Mouse (Mus musculus) neural tube, embryonic 14.5 days (tissue): ENCODE data around the gene Grm2. TPM values are rescaled to one million over a fixed set of nuclear protein-coding genes. Genes with fewer than 3 reads are reported as not detected.
"Not testable (repeated sequence)": the region's sequence is repeated elsewhere in the genome, so short reads cannot be mapped to it uniquely, and the experiment has no call there.

Experiments used
- ATAC-seq: fragments of 200-750 bp; cut with Nextera tagmentation; 2 replicates; pipeline ENCODE4 v1.8.0; 2017; ENCODE audit warnings: low read depth, mild to moderate bottlenecking, moderate TSS enrichment, moderate library complexity
- H3K27ac ChIP-seq: fragments of 300-500 bp; sonication (generic); 2 replicates; pipeline ENCODE4 v1.5.1; 2014; ENCODE audit warnings: low read depth, mild to moderate bottlenecking, control low read depth, low read length, moderate library complexity, mixed read lengths
- H3K27me3 ChIP-seq: fragments of 300-500 bp; sonication (generic); 2 replicates; pipeline ENCODE4 v1.6.1; 2014; ENCODE audit warnings: low read length; ENCODE audit not compliant: control insufficient read depth, insufficient read depth
- H3K36me3 ChIP-seq: fragments of 300-500 bp; sonication (generic); 2 replicates; pipeline ENCODE4 v1.6.1; 2014; ENCODE audit warnings: low read length, mixed read lengths; ENCODE audit not compliant: control insufficient read depth, insufficient read depth
- H3K4me1 ChIP-seq: fragments of 300-500 bp; sonication (generic); 2 replicates; pipeline ENCODE4 v1.6.1; 2014; ENCODE audit warnings: low read length; ENCODE audit not compliant: control insufficient read depth, insufficient read depth
- H3K4me2 ChIP-seq: fragments of 300-500 bp; sonication (generic); 2 replicates; pipeline ENCODE4 v1.6.1; 2014; ENCODE audit warnings: mild to moderate bottlenecking, low read depth, low read length, control low read depth
- H3K4me3 ChIP-seq: fragments of 300-500 bp; sonication (generic); 2 replicates; pipeline ENCODE4 v1.5.1; 2014; ENCODE audit warnings: low read depth, low read length, control low read depth, mixed read lengths
- H3K9ac ChIP-seq: fragments of 300-500 bp; sonication (generic); replicated peaks from 2 replicates; pipeline ENCODE4 v1.6.1; 2014; ENCODE audit warnings: low read depth, mild to moderate bottlenecking, control low read depth, low read length, mixed read lengths
- H3K9me3 ChIP-seq: fragments of 300-500 bp; sonication (generic); 2 replicates; pipeline ENCODE4 v1.6.1; 2016; ENCODE audit warnings: low read length; ENCODE audit not compliant: control insufficient read depth
- WGBS: fragments of 180-500 bp; shearing (Covaris S2); extraction: QIAGEN DNeasy Blood & Tissue Kit; methylation state at CpG from one replicate; pipeline ENCODE4 v1.1.7; 2014; 5-methylcytosine and 5-hydroxymethylcytosine counted together
- polyA plus RNA-seq: library from polyadenylated mRNA; unstranded; fragments of >200 nt; fragmentation: Nextera tagmentation; extraction: Ambion mirVana; gene quantifications from 2 replicates; pipeline ENCODE4 v1.2.1, GENCODE M21; 2014

The Grm2 gene
- polyA plus RNA-seq, 1 experiment from 2014 or later: 7.5 TPM

DNA sequence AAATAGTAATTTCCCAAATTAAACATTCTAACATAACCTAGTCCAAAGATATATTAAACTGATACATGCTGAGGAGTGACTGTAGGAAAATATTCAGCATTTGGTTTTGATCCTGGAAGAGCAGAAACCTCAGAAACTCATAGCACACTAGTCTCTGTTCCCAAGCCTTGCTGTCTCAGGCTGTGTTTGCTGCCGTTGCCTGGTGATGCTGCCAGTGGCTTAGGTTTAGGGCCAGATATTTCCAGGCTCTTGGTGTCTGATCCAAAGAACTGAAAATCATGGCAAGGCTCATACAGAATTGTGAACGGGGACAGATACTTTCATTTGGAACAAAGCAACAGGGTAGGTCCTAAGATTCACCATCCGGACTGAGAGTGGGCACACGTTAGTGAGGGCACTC lies 45.2 kb downstream of the Grm2 start:
- Histone ChIP-seq H3K27me3 (no peaks in the 10 kb centered on the region), H3K4me3 (no peak overlapping the region), H3K36me3 (no peaks in the 10 kb centered on the region), H3K4me2 (no peak overlapping the region), H3K27ac (no peak overlapping the region), H3K9me3 (no peaks in the 10 kb centered on the region), H3K4me1 (no peaks in the 10 kb centered on the region), H3K9ac (no peak overlapping the region)
- WGBS: 80% methylated on average over 4 of the region's 4 CpGs
- ATAC-seq: no peak

DNA sequence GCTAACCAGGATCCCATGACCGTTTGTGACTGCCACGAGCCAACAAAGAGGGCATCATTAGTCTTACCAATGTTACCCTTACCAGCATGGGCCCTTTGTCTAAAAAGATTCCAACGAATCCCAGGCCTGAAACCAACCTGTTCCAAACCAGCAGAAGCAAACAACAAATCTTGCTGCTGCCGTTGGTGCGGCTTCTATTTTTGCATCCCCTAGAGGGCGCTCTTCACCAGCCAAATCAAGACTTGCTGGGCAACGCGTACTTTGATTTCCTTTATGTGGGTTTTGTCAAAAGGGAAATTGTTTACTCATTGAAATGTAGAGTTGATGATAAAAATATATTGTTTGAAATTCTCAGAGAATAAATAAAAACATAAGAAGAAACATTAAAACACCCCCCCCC lies 55.3 kb downstream of the Grm2 start:
- H3K27me3 ChIP-seq: no peaks in the 10 kb centered on the region
- no peak overlapping the region for H3K27ac ChIP-seq
- H3K36me3 ChIP-seq: no peaks in the 10 kb centered on the region
- no peak overlapping the region for H3K4me3 ChIP-seq
- H3K9ac ChIP-seq: no peak overlapping the region
- 27% methylated on average over 8 of the region's 8 CpGs for WGBS
- ATAC-seq: no peak
- H3K4me1 ChIP-seq: no peaks in the 10 kb centered on the region
- no peaks in the 10 kb centered on the region for H3K9me3 ChIP-seq
- no peak overlapping the region for H3K4me2 ChIP-seq

DNA sequence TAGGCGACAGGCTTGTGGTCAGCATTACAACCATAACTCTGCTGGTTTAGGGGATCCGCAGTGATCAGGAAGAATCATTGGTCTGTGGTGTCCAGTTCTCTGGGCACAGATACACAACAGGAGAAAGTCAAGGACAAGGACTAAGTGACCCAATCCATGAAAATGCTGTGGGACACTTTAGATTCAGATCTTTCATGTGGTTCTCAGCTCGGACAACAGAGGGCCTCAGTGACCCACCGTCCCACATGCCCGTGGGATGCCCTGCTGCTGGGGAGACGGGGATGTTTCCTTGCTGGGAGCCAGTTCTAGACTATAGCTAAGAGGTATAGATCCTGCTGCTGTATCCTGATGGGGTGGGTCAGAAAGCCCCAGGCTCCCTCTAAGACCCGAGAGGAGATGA lies 57.4 kb downstream of the Grm2 start:
- no peak for ATAC-seq
- Histone ChIP-seq H3K4me3 (no peak overlapping the region), H3K4me2 (no peak overlapping the region)

GRCm38 (mm10) chr9:106595836-106596235 lies 60.0 kb downstream of the Grm2 start:
- no peaks in the 10 kb centered on the region for H3K27me3 ChIP-seq
- H3K9me3 ChIP-seq: no peaks in the 10 kb centered on the region
- no peak for ATAC-seq
- H3K4me2 ChIP-seq: no peak overlapping the region
- no peaks in the 10 kb centered on the region for H3K4me1 ChIP-seq
- whole genome bisulfite sequencing: 74% methylated on average over 7 of the region's 7 CpGs
- H3K27ac ChIP-seq: no peak overlapping the region
- no peaks in the 10 kb centered on the region for H3K36me3 ChIP-seq
- no peak overlapping the region for H3K4me3 ChIP-seq
- no peak overlapping the region for H3K9ac ChIP-seq

More for the DNA sequence above, 57.4 kb downstream of the Grm2 start:
- H3K9me3 ChIP-seq: no peaks in the 10 kb centered on the region
- H3K4me1 ChIP-seq: no peaks in the 10 kb centered on the region
- no peaks in the 10 kb centered on the region for H3K27me3 ChIP-seq
- 39% methylated on average over 7 of the region's 7 CpGs for WGBS
- no peak overlapping the region for H3K27ac ChIP-seq
- H3K36me3 ChIP-seq: no peaks in the 10 kb centered on the region
- H3K9ac ChIP-seq: no peak overlapping the region

DNA sequence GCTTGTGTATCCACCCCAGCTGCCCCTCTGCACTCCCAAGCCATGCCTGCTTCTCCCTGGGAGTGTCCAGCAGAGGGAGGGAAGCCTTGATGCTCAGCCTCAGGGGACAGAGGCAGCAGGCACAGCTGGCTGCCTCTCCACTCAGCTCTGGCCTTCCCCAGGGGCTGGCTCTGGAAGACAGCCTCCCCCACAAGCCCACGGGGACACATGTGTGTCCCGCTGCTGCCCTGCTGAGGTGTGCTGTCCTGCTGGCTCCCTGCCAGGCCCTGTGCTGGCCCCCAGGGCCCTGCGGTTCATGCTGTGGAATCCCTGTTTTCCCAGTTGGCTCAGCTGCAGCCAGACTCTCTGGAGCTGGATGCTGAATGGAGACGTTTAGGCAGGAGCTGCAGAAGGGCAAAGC lies 60.5 kb downstream of the Grm2 start:
- H3K4me1 ChIP-seq, H3K4me3 ChIP-seq, ATAC-seq, H3K9me3 ChIP-seq, H3K27me3 ChIP-seq, H3K4me2 ChIP-seq, H3K9ac ChIP-seq, H3K36me3 ChIP-seq, H3K27ac ChIP-seq: not testable (repeated sequence)
- WGBS: 18% methylated on average over 4 of the region's 4 CpGs

Other genes with a start within 250 kb of the Grm2 start
- 719 and 757 TPM in 2 replicates for gene Rpl29, start 226.6 kb downstream of the Grm2 start, polyA plus RNA-seq
- gene Acy1, start 217.8 kb downstream of the Grm2 start, polyA plus RNA-seq: 20.3 and 22.5 TPM in 2 replicates
- 8.6 TPM in 2 replicates for gene Abhd14b, start 208.6 kb downstream of the Grm2 start, polyA plus RNA-seq
- 59.5 and 66.9 TPM in 2 replicates for gene Abhd14a, start 208.4 kb downstream of the Grm2 start, polyA plus RNA-seq
- gene Pcbp4, start 202.8 kb downstream of the Grm2 start, polyA plus RNA-seq: 166 and 182 TPM in 2 replicates
- 1.5 and 1.7 TPM in 2 replicates for gene Gpr62, start 190.1 kb downstream of the Grm2 start, polyA plus RNA-seq
- 36.1 and 36.2 TPM in 2 replicates for gene Rrp9, start 180.1 kb downstream of the Grm2 start, polyA plus RNA-seq
- 0.17 and 0.36 TPM in 2 replicates for gene Parp3, start 179.1 kb downstream of the Grm2 start, polyA plus RNA-seq
- gene Iqcf1, start 156.1 kb downstream of the Grm2 start, polyA plus RNA-seq: not detected in 2 replicates
- gene Iqcf5, start 141.5 kb downstream of the Grm2 start, polyA plus RNA-seq: not detected in 2 replicates
- not detected in 2 replicates for gene Iqcf3, start 94.5 kb downstream of the Grm2 start, polyA plus RNA-seq
- not detected in 2 replicates for gene Iqcf4, start 85.1 kb downstream of the Grm2 start, polyA plus RNA-seq
- not detected in 2 replicates for gene Iqcf6, start 29.5 kb downstream of the Grm2 start, polyA plus RNA-seq
- 62.2 and 67.2 TPM in 2 replicates for gene Tex264, start 29.8 kb upstream of the Grm2 start, polyA plus RNA-seq
- 5.7 and 6.4 TPM in 2 replicates for gene Rad54l2, start 133.1 kb upstream of the Grm2 start, polyA plus RNA-seq
- gene Dcaf1, start 165.8 kb upstream of the Grm2 start, polyA plus RNA-seq: 21.7 and 22.0 TPM in 2 replicates
- 20.0 and 22.1 TPM in 2 replicates for gene Rbm15b, start 231.3 kb upstream of the Grm2 start, polyA plus RNA-seq
- gene Manf, start 235.9 kb upstream of the Grm2 start, polyA plus RNA-seq: 165 and 166 TPM in 2 replicates